Mouse (Mus musculus): ENCODE data around the gene Luc7l3. TPM values are rescaled to one million over a fixed set of nuclear protein-coding genes. Genes with fewer than 3 reads are reported as not detected.

Gene Luc7l3
- polyA plus RNA-seq, 1 experiment, result 10.7 TPM

DNA sequence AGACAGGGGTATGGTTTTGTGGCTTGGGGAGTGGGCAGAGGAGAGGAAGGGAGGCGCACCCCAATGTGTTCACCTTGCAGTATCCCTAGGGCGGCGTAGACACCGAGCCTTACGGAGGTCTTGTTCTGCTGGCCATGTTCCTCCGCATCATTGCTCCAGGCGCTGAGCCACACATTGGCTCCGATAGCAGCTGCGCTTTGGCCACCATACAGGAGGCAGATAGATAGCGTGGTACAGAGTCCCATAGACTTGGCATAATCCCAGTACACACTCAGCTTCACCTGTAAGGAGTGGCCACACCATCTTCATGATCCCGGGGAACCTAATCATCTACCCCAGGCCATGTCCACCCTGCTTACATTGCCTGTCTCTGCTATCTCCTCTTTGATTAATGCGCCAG is 37.4 kb upstream of the Luc7l3 start:
- Histone ChIP-seq H3K4me1 (ENCODE audit: control insufficient read depth, insufficient read depth, low read length) (no peaks in the 10 kb centered on the region), H3K27me3 (ENCODE audit: control insufficient read depth, insufficient read depth, low read length) (no peaks in the 10 kb centered on the region), H3K27ac (ENCODE audit: control insufficient read depth, insufficient read depth, low read depth, low read length) (no peak overlapping the region), H3K36me3 (ENCODE audit: control insufficient read depth, insufficient read depth, low read length) (no peaks in the 10 kb centered on the region), H3K4me3 (ENCODE audit: control insufficient read depth, low read depth, low read length) (peak overlapping the region; percentile 5)
- no peak for TF ChIP-seq CTCF (IDR thresholded peaks at IDR 0.05; ENCODE audit: control insufficient read depth, insufficient read depth, insufficient replicate concordance, low read depth, low read length)
- no peak for TF ChIP-seq POLR2A (IDR thresholded peaks at IDR 0.05; ENCODE audit: control insufficient read depth, low read depth, low read length)

DNA sequence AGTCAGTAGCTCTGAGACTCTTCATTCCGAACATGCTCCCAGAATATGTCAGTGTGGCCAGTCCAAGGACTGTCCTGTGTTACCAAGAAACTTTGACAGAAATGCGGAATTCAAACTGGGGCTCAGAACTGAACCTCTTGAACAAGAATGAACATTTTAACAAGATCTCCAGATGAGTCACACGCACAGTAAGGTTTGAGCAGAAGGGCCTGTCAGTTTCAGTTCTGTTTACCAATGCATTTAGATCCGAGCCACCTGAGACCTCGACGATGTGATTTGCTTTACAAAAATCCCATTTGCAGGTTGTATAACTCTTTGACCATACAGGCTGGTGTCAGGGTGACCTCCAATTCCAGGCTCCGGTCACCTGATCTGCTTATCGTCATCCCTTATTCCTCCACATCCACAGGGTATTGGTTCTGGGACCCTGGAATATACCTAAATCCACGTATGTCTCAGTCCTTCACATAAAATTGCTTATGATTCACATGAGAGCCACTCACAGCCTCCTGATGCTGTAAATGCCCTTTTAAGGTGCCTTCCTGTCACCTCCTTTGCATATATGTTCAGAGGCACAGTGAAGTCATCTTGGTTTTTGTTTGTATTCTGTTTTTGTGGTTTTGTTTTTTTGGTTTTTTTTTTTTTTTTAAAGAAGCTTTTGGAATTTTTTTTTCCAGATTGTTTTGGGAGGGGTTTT is 33.9 kb upstream of the Luc7l3 start:
- peaks cover 10% of the 10 kb centered on the region for H3K4me1 ChIP-seq (ENCODE audit: control insufficient read depth, insufficient read depth, low read length)
- H3K36me3 ChIP-seq (ENCODE audit: control insufficient read depth, insufficient read depth, low read length), result no peaks in the 10 kb centered on the region
- H3K27ac ChIP-seq (ENCODE audit: control insufficient read depth, insufficient read depth, low read depth, low read length), result no peak overlapping the region
- TF ChIP-seq POLR2A (IDR thresholded peaks at IDR 0.05; ENCODE audit: control insufficient read depth, low read depth, low read length) (no peak), CTCF (IDR thresholded peaks at IDR 0.05; ENCODE audit: control insufficient read depth, insufficient read depth, insufficient replicate concordance, low read depth, low read length) (no peak)
- H3K4me3 ChIP-seq (ENCODE audit: control insufficient read depth, low read depth, low read length), result no peak overlapping the region
- H3K27me3 ChIP-seq (ENCODE audit: control insufficient read depth, insufficient read depth, low read length), result no peaks in the 10 kb centered on the region

- Histone ChIP-seq H3K4me3 (ENCODE audit: control insufficient read depth, low read depth, low read length) (peak overlapping the region; percentile 64), H3K27ac (ENCODE audit: control insufficient read depth, insufficient read depth, low read depth, low read length) (no peak overlapping the region), H3K27me3 (ENCODE audit: control insufficient read depth, insufficient read depth, low read length) (no peaks in the 10 kb centered on the region), H3K4me1 (ENCODE audit: control insufficient read depth, insufficient read depth, low read length) (peaks cover 10% of the 10 kb centered on the region), H3K36me3 (ENCODE audit: control insufficient read depth, insufficient read depth, low read length) (no peaks in the 10 kb centered on the region)
- no peak for TF ChIP-seq POLR2A (IDR thresholded peaks at IDR 0.05; ENCODE audit: control insufficient read depth, low read depth, low read length)
- TF ChIP-seq CTCF (IDR thresholded peaks at IDR 0.05; ENCODE audit: control insufficient read depth, insufficient read depth, insufficient replicate concordance, low read depth, low read length), result no peak
Observed at GRCm38 (mm10) chr11:94351094-94351493, 29.3 kb upstream of the Luc7l3 start.

DNA sequence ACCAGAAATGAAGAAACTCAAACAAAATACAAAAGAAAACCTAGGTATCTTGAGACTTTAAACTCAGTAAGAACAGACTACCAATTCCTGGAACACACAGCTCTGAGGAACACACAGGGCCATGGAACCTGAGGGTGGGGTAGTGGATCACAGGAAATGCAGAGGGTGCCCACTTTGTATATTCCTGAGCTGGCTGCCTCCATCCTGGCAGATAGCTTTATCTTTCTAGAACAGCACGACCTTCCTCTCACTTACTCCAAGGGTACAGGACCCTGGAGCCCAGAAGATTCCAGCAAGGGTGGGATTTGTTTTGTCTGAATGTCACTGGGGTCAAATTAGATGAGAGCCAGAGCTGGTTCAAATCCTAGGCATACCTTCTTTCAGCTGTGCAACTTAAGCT is 28.5 kb upstream of the Luc7l3 start:
- TF ChIP-seq CTCF (IDR thresholded peaks at IDR 0.05; ENCODE audit: control insufficient read depth, insufficient read depth, insufficient replicate concordance, low read depth, low read length) (no peak), POLR2A (IDR thresholded peaks at IDR 0.05; ENCODE audit: control insufficient read depth, low read depth, low read length) (no peak)
- Histone ChIP-seq H3K4me1 (ENCODE audit: control insufficient read depth, insufficient read depth, low read length) (peaks cover 10% of the 10 kb centered on the region), H3K4me3 (ENCODE audit: control insufficient read depth, low read depth, low read length) (no peak overlapping the region), H3K27me3 (ENCODE audit: control insufficient read depth, insufficient read depth, low read length) (no peaks in the 10 kb centered on the region), H3K36me3 (ENCODE audit: control insufficient read depth, insufficient read depth, low read length) (no peaks in the 10 kb centered on the region), H3K27ac (ENCODE audit: control insufficient read depth, insufficient read depth, low read depth, low read length) (no peak overlapping the region)

GRCm38 (mm10) chr11:94349839-94350238 is 28.1 kb upstream of the Luc7l3 start:
- Histone ChIP-seq H3K4me3 (ENCODE audit: control insufficient read depth, low read depth, low read length) (no peak overlapping the region), H3K36me3 (ENCODE audit: control insufficient read depth, insufficient read depth, low read length) (no peaks in the 10 kb centered on the region), H3K27ac (ENCODE audit: control insufficient read depth, insufficient read depth, low read depth, low read length) (no peak overlapping the region), H3K4me1 (ENCODE audit: control insufficient read depth, insufficient read depth, low read length) (peaks cover 10% of the 10 kb centered on the region), H3K27me3 (ENCODE audit: control insufficient read depth, insufficient read depth, low read length) (no peaks in the 10 kb centered on the region)
- TF ChIP-seq POLR2A (IDR thresholded peaks at IDR 0.05; ENCODE audit: control insufficient read depth, low read depth, low read length) (no peak), CTCF (IDR thresholded peaks at IDR 0.05; ENCODE audit: control insufficient read depth, insufficient read depth, insufficient replicate concordance, low read depth, low read length) (no peak)

- no peaks in the 10 kb centered on the region for H3K27me3 ChIP-seq (ENCODE audit: control insufficient read depth, insufficient read depth, low read length)
- H3K4me1 ChIP-seq (ENCODE audit: control insufficient read depth, insufficient read depth, low read length), result peaks cover 8% of the 10 kb centered on the region
- no peaks in the 10 kb centered on the region for H3K36me3 ChIP-seq (ENCODE audit: control insufficient read depth, insufficient read depth, low read length)
- no peak overlapping the region for H3K27ac ChIP-seq (ENCODE audit: control insufficient read depth, insufficient read depth, low read depth, low read length)
- no peak overlapping the region for H3K4me3 ChIP-seq (ENCODE audit: control insufficient read depth, low read depth, low read length)
- no peak for TF ChIP-seq POLR2A (IDR thresholded peaks at IDR 0.05; ENCODE audit: control insufficient read depth, low read depth, low read length)
- no peak for TF ChIP-seq CTCF (IDR thresholded peaks at IDR 0.05; ENCODE audit: control insufficient read depth, insufficient read depth, insufficient replicate concordance, low read depth, low read length)
Observed at GRCm38 (mm10) chr11:94347063-94347575, 25.3 kb upstream of the Luc7l3 start.

DNA sequence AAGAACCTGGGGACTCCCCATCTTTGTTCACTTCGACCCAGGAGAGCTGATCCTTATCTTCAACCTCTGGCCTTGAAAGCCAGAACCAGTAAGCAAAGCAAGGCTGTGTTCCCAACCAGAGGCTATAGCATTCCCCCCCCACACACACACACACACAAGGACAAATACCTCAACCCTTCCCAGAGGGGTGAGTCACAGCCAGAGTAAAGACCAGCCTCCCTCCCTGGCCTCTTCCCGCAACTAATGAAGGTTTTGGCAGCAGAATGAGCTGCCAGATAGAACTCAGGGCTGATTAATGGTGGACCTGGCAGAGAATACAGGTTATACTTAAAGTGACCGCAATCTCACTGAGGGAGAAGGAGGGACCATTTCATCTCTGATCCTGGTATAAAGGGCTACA is 24.8 kb upstream of the Luc7l3 start:
- Histone ChIP-seq H3K4me3 (ENCODE audit: control insufficient read depth, low read depth, low read length) (no peak overlapping the region), H3K36me3 (ENCODE audit: control insufficient read depth, insufficient read depth, low read length) (no peaks in the 10 kb centered on the region), H3K4me1 (ENCODE audit: control insufficient read depth, insufficient read depth, low read length) (peaks cover 4% of the 10 kb centered on the region), H3K27ac (ENCODE audit: control insufficient read depth, insufficient read depth, low read depth, low read length) (no peak overlapping the region), H3K27me3 (ENCODE audit: control insufficient read depth, insufficient read depth, low read length) (no peaks in the 10 kb centered on the region)
- TF ChIP-seq CTCF (IDR thresholded peaks at IDR 0.05; ENCODE audit: control insufficient read depth, insufficient read depth, insufficient replicate concordance, low read depth, low read length), result no peak

Measured in testis, adult 2 months (tissue).